Mouse (Mus musculus): Measurements from ENCODE around the gene Tlx2. TPM values are rescaled to one million over a fixed set of nuclear protein-coding genes. Genes with fewer than 3 reads are reported as not detected.

Gene Tlx2
- polyA plus RNA-seq, 1 experiment from 2014 or later, result 42.3 TPM

DNA sequence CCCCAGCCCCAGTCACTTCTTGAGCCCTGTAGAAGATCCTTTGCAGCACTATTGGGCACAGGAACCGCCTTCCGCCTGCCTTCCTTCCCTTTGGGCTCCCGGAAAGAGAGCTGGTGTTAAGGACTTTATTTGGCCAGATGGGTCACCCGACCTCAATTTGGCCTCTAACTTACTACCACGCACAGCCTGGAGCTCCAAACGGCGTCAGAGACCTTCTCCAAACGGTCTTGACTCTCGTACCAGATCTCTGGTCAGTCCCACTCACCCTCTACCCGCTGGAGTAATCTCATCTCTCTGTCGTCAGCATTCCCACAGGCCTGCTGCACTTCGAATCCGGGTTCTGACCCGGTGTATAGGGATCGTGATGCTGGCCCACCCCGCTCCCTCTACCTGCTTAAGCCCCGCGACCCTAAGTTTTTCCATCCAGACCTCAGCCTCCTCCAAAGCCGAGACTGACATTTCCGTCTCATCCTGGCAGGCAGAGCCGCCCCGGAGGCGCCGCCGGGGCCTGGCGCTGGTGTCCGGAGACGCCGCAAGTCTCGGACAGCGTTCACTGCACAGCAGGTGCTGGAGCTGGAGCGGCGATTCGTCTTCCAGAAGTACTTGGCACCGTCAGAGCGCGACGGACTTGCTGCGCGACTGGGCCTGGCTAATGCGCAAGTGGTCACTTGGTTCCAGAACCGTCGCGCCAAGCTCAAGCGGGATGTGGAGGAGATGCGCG lies 17.3 kb upstream of the Tlx2 start:
- H3K4me3 ChIP-seq, result peak overlapping the region; percentile 16
- peak overlapping the region; percentile 45 for H3K4me2 ChIP-seq (replicated peaks)
- peaks cover 16% of the 10 kb centered on the region for H3K4me1 ChIP-seq
- H3K9me3 ChIP-seq, result no peaks in the 10 kb centered on the region
- peaks cover 80% of the 10 kb centered on the region for H3K27me3 ChIP-seq (replicated peaks)
- no peak overlapping the region for H3K27ac ChIP-seq
- WGBS, result 2% methylated on average over 47 of the region's 47 CpGs
- ATAC-seq (ENCODE audit: low FRiP score, low read depth), result no peak
- no peaks in the 10 kb centered on the region; the same call in 1 of the 2 replicates for H3K36me3 ChIP-seq
- no peak overlapping the region for H3K9ac ChIP-seq

DNA sequence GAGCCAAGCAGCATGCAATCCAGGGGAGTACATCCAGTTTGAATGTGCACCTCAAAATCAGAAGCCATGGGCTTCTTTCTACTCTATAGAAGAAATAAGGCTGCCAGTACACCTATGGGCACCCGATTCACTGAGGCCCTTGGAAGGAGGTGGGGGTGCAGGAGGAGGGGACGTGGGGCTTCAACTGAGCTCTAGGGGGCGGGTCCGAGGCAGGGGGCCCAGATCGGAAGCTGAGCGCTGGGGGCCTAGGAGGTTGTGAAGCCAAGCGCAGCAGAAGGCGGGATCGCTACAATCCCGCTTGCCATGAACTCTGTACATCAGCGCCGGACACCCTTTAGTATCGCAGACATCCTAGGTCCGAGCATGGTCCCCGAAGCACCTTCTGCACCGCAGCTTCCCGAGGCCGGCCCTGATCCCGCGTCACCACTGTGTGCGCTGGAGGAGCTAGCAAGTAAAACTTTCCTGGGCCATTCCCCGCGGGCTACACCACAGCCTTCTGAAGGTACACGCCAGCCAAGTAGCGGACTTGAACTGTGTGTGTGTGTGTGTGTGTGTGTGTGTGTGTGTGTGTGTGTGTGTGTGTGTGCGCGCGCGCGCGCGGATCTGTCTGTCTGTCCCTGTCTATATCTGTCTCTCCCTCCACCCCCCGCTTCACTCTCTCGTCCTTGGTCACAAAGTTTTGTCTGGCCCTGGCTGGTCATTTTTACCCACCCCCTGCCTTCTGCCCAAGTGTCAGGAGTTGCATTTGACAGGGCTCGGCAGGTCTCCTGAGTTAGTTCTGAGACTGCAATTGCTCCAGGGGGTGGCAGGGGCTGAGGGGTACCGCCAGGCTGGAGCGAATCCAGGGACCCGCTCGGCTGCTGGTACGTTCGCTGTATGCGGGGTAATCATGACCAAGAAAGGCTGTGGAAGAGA lies 16.3 kb upstream of the Tlx2 start, which contains the start of gene Lbx2:
Lbx2 (plus strand) TSS at position 247 of the 915 bp plus-strand sequence.
- H3K27me3 ChIP-seq (replicated peaks), result peaks cover 85% of the 10 kb centered on the region
- no peaks in the 10 kb centered on the region for H3K9me3 ChIP-seq
- H3K4me3 ChIP-seq, result no peak within 1 kb of the TSS
- peak within 1 kb of the TSS; percentile 45 for H3K4me2 ChIP-seq (replicated peaks)
- peaks cover 16% of the 10 kb centered on the region for H3K4me1 ChIP-seq
- WGBS, result 3% methylated on average over 42 of the region's 42 CpGs
- H3K36me3 ChIP-seq, result peaks cover 4% of the 10 kb centered on the region
- ATAC-seq (ENCODE audit: low FRiP score, low read depth), result no peak
- H3K9ac ChIP-seq, result 0 out of 2 replicates have a peak within 1 kb of the TSS, but pooled peaks have one; percentile 17
- no peak within 1 kb of the TSS for H3K27ac ChIP-seq

DNA sequence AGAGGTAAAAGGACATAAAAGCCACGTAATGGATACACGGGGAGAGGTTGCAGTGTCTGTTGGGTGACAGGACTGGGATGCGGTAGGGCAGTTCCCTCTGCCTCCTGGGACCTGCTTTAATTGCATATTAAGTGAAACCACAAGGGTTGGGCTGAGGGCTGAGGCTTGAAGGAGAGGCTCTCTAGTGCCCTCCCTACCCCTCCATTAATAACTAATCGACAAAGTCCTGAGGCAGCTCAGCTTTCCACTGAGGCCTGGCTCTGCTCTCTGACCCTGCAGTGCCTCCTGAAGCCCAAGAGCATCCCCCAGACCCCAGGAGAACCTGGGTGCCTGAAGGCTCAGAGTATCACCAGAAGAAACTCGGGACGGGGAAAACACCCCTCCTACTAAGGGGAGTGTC lies 14.4 kb upstream of the Tlx2 start:
- peaks cover 22% of the 10 kb centered on the region for H3K4me1 ChIP-seq
- peaks cover 12% of the 10 kb centered on the region for H3K36me3 ChIP-seq
- H3K27ac ChIP-seq, result no peak overlapping the region
- H3K9ac ChIP-seq, result no peak overlapping the region
- no peak for ATAC-seq (ENCODE audit: low FRiP score, low read depth)
- H3K27me3 ChIP-seq (replicated peaks), result peaks cover 72% of the 10 kb centered on the region
- 7% methylated on average over 6 of the region's 6 CpGs for WGBS
- no peaks in the 10 kb centered on the region for H3K9me3 ChIP-seq
- H3K4me3 ChIP-seq, result no peak overlapping the region
- no peak overlapping the region for H3K4me2 ChIP-seq (replicated peaks)

DNA sequence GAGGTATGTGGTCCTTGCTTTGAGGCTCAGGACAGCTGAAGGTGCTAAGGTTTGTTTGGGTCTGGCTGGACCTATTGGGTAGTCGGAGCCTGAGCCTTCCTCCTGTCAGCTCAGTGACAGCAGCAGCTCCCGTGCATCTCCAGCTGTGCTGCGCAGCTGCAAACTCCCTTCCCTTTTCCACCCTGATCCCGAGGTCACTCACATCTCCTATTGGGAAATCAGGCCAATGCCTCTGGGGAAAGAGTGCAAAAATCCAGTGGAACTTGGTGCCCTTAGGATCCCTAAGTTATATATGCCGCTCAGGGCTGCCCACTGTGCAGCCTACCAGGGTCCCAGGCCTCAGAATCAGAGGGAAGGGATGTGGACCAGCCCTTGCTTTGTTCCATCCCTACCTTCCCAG lies 13.4 kb upstream of the Tlx2 start:
- H3K36me3 ChIP-seq, result peaks cover 12% of the 10 kb centered on the region

DNA sequence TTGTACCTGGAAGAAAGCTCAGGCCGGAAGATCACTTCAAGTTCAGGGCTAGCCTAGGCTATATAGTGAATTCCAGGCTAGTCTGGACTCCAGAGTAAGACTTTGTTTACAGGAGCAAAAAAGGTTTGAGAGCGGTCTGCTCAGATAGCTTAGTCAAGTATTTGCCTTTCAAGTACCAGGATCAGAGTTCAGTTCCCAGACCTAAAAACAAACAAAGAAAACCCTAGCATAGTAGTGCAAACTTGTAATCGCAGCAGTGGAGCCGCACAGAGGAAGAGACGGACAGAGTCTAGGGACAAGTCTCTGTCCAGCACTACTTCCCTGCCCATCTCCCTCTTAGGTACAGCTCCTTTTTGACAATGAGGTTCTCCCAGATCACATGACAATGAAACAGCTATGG lies 10.1 kb upstream of the Tlx2 start:
- WGBS, result 96% methylated on average over 5 of the region's 5 CpGs
- peaks cover 43% of the 10 kb centered on the region for H3K27me3 ChIP-seq (replicated peaks)

More for the DNA sequence above, 13.4 kb upstream of the Tlx2 start:
- Histone ChIP-seq H3K27me3 (replicated peaks) (peaks cover 66% of the 10 kb centered on the region), H3K27ac (no peak overlapping the region), H3K4me1 (peaks cover 29% of the 10 kb centered on the region), H3K4me3 (no peak overlapping the region), H3K9ac (no peak overlapping the region), H3K9me3 (no peaks in the 10 kb centered on the region), H3K4me2 (replicated peaks) (no peak overlapping the region; the same call in 1 of the 2 replicates)
- no peak for ATAC-seq (ENCODE audit: low FRiP score, low read depth)
- WGBS, result 8% methylated on average over 5 of the region's 5 CpGs

DNA sequence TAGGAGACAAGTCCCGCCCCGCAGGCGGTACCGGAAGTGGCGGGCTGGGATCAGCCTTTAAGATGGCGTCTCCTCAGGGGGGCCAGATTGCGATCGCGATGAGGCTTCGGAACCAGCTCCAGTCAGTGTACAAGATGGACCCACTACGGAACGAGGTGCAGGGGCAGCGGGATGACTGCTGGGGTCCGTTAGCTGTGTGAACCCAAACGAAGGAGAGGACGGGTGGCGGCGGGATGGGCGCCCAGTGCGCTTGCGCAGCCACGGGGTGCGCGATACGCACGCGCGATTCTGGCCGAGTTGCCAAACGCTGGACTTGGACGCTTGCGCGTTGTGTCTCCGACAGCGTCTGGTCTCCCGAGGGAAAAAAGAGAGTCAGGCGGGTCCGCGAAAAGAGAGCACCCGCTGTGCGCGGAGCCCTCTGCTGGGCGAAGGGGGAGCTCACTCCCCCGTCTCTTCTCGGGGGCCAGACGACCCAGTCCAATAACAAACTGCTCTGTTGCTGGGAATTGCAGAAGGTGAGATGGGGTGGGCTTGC lies 8.3 kb upstream of the Tlx2 start:
- Histone ChIP-seq H3K36me3 (peaks cover 12% of the 10 kb centered on the region), H3K4me3 (peak overlapping the region; percentile 74), H3K4me1 (peaks cover 18% of the 10 kb centered on the region), H3K27ac (peak overlapping the region; percentile 77; the same call in 1 of the 2 replicates), H3K9ac (peak overlapping the region; percentile 75), H3K9me3 (no peaks in the 10 kb centered on the region), H3K4me2 (replicated peaks) (peak overlapping the region; percentile 96), H3K27me3 (replicated peaks) (peaks cover 40% of the 10 kb centered on the region)
- ATAC-seq (ENCODE audit: low FRiP score, low read depth), result peak; percentile 93
- WGBS, result under 1% methylated on average over 46 of the region's 46 CpGs

More for the DNA sequence above, 10.1 kb upstream of the Tlx2 start:
- Histone ChIP-seq H3K9me3 (no peaks in the 10 kb centered on the region), H3K36me3 (peaks cover 12% of the 10 kb centered on the region), H3K4me3 (no peak overlapping the region), H3K9ac (no peak overlapping the region), H3K4me1 (peaks cover 22% of the 10 kb centered on the region), H3K4me2 (replicated peaks) (no peak overlapping the region), H3K27ac (no peak overlapping the region)
- ATAC-seq (ENCODE audit: low FRiP score, low read depth), result no peak

DNA sequence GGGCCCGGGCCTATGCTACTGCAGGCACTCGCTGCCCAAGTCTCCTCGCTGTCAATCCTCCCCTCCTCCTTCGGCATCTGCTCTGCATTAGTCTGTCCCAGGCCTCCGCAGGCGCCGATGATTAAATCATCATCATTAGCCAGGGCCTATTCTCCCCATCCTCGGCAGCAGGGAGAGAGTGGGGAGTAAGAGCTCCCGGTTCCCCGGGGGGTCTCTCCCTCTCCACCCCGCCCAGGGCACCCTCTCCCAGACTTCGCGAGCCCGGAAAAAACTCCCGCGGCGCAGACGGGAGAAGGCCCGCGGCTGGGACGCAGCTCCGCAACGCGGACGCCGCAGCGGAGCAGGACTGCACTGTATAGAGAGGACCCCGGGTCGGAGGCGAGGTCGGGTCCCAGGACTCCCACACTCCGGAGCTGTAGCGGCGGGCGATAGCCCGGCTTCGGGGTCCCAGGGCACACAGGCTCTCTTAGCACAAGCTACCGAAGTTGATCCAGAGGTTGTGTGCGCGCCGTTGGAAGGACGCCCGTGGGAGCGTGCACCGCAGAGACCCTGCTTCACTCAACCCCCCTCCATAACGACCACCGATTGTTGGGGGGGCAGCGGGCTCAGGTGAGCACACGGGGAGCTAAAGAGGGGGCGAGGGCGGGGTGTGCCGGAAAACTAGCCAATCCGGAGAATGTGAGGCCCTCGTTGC lies 7.7 kb upstream of the Tlx2 start, which contains the start of gene Pcgf1:
Pcgf1 (plus strand) TSS at position 240 of the 694 bp plus-strand sequence.
- Histone ChIP-seq H3K9ac (peak within 1 kb of the TSS; percentile 75), H3K4me2 (replicated peaks) (peak within 1 kb of the TSS; percentile 96), H3K4me3 (peak within 1 kb of the TSS; percentile 74), H3K4me1 (peaks cover 18% of the 10 kb centered on the region), H3K27ac (peak within 1 kb of the TSS; percentile 77), H3K9me3 (no peaks in the 10 kb centered on the region), H3K27me3 (replicated peaks) (peaks cover 40% of the 10 kb centered on the region), H3K36me3 (peaks cover 12% of the 10 kb centered on the region)
- under 1% methylated on average over 54 of the region's 54 CpGs for WGBS
- ATAC-seq (ENCODE audit: low FRiP score, low read depth), result peak; percentile 84

DNA sequence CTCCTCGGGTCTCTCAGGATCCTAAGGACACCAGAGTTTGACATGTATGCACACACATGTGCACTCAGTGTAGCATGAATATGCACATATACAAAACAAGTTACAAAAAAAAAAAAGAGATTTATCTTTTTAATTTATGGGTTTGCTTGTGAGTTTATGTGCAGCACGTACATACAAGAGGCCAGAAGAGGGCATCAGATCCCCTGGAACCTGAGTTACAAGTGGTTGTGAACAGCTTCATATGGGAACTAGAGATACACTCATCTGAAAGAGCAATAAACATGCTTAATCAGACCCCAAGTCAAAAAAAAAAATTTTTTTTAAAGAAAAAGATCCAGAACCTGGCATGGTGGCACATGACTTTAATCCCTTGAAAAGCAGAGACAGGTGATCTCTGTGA lies 4.9 kb upstream of the Tlx2 start:
- Histone ChIP-seq H3K4me1 (peaks cover 31% of the 10 kb centered on the region), H3K9ac (no peak overlapping the region)

DNA sequence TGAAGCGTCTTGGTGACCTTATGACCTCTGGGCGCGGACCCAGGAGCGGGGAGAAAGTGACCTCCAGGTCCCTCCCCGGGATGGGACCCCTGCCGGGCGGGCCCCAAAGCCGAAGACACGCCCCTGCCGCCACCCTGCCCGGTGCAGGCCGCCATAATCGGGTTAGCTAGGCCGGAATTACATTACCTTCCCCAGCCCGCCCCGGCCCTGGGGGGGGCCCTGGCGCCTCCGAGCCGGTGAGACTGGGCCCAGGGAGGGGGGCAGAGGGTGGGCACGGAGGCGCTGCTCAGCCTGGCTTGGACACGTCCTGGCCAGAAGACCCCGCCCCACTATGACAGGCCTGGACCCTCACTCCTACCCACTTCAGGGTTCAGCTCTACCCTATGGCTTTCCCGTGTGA lies 1.1 kb upstream of the Tlx2 start:
- Histone ChIP-seq H3K4me3 (peak overlapping the region; percentile 8), H3K9me3 (no peaks in the 10 kb centered on the region), H3K36me3 (no peaks in the 10 kb centered on the region), H3K4me2 (replicated peaks) (peak overlapping the region; percentile 49), H3K27ac (no peak overlapping the region; the same call in 1 of the 2 replicates), H3K4me1 (peaks cover 24% of the 10 kb centered on the region), H3K9ac (0 out of 2 replicates have a peak overlapping the region, but pooled peaks have one; percentile 0), H3K27me3 (replicated peaks) (peaks cover 92% of the 10 kb centered on the region)
- no peak for ATAC-seq (ENCODE audit: low FRiP score, low read depth)
- 2% methylated on average over 24 of the region's 24 CpGs for WGBS

More for the DNA sequence above, 4.9 kb upstream of the Tlx2 start:
- Histone ChIP-seq H3K4me3 (no peak overlapping the region), H3K4me2 (replicated peaks) (no peak overlapping the region), H3K36me3 (0 out of 2 replicates have a peak, but pooled peaks cover under 1% of the 10 kb centered on the region), H3K27ac (no peak overlapping the region), H3K9me3 (no peaks in the 10 kb centered on the region), H3K27me3 (replicated peaks) (peaks cover 59% of the 10 kb centered on the region)
- 33% methylated on average over 2 of the region's 2 CpGs for WGBS
- ATAC-seq (ENCODE audit: low FRiP score, low read depth), result no peak

DNA sequence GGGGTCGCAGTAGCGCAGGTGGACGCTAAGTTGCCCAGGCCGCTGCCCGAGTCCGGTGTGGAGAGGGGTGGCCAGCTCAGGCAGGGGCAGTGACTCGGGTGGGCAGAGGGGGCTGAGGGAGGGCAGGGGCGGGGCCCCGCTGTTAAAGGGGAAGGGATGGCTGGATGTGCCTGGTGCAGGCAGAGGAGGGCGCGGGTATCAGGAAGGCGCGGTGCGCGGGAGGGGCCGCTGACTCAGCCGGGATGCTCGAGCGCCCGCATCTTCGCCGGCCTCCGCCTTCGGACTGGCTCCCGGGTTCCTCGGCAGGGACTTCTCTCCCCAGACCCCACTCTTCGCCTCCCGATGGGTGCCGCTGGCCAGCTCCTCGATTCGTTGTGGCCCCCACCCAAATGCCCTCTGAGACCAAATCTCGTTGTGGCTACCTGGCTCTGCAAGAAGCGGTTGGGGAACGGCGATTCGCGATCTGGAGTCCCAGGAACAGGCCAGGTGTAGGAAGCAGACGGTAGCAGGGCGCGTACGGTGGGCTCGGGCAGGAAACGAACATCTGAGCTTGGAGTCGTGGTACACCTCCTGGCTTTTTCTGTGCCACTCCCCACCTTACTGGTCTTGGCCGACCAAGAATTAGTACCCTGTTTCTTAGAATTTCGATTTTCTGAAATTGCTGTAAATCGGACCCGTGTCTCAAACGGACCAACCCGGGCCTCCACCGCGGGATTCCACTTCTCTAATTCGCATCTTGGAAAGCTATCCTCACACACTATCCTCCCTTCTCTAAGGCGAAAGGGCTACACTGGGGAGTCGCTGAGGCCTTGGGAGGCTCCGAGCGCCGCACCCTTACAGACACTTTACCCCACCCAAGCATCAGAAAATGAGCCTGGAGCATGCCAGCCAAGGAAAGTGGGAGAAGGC lies 472 bp upstream of the Tlx2 start:
- Histone ChIP-seq H3K4me3 (peak overlapping the region; percentile 33), H3K9ac (peak overlapping the region; percentile 50), H3K27me3 (replicated peaks) (peaks cover 93% of the 10 kb centered on the region), H3K36me3 (no peaks in the 10 kb centered on the region), H3K9me3 (no peaks in the 10 kb centered on the region), H3K27ac (peak overlapping the region; percentile 37; the same call in 1 of the 2 replicates), H3K4me2 (replicated peaks) (peak overlapping the region; percentile 49), H3K4me1 (peaks cover 24% of the 10 kb centered on the region)
- 0 out of 2 replicates have a peak, but pooled peaks have one; percentile 11 for ATAC-seq (ENCODE audit: low FRiP score, low read depth)
- under 1% methylated on average over 58 of the region's 58 CpGs for WGBS

All from neural tube, embryonic 12.5 days (tissue).